Mouse (Mus musculus): ENCODE measurements around the gene Aldh3a1. TPM values are rescaled to one million over a fixed set of nuclear protein-coding genes. Genes with fewer than 3 reads are reported as not detected.
A peak's percentile ranks its signal among the peaks of the same experiment; 100 is the strongest.

Gene Aldh3a1
- polyA plus RNA-seq, 1 experiment from 2014 or later: not detected

DNA sequence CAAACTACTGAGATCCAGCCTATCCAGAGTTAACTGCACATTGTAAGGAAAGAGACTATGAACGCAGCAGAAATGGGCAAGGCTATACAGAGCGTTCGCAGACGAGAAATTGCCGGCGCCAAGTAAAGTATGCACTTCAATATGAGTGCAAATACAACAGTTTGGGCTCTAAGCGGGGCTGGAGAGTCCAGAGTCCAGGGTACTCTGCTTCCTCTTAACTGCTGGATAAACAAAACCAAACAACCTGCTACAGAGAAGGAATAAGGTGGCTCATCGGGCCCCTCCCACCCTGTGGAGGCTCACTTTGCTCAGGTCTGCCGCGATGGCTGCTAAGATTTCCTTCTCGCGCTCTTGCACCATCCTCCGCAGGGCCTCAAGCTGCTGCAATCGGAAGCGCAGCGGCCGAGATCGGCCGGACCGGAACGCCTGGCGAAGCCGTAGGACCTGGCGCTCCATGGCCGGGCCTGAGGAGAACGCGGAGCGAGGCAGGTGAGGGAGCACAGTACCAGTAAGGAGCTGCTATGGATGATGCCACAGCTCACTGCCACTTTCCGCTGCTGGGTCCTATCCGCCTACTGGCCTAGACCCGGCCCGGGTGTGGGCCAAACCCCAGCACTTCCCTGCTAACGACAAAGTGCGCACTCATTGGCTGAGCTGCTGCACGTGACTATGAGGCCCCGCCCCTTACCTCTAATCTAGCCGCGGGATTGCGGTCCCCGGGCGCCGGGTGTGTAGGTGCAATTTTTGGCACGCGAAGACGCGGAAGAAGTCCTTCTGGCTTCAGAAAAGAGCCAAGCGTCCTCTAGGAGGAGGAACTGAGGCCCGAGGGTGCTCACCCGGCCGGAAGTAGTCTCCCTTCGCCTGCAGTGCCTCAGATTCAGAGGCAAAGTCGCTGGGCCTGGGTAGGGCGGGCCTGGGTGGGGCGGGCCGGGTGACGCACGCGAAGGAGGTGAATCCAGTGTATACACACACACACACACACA is 59.5 kb downstream of the Aldh3a1 start, which contains the start of gene Aldh3a2:
Aldh3a2 (minus strand) TSS at position 914 of the 983 bp plus-strand sequence.
- H3K4me3 ChIP-seq (ENCODE audit: low read depth, low read length): peak within 1 kb of the TSS; percentile 76
- under 1% methylated on average over 58 of the region's 58 CpGs for WGBS (ENCODE audit: insufficient replicate concordance)
- peak within 1 kb of the TSS; percentile 68 for H3K4me2 ChIP-seq
- peaks cover 5% of the 10 kb centered on the region for H3K36me3 ChIP-seq (ENCODE audit: control insufficient read depth, insufficient read depth, low read length)
- no peaks in the 10 kb centered on the region for H3K9me3 ChIP-seq (replicated peaks; ENCODE audit: control insufficient read depth, low read length)
- H3K4me1 ChIP-seq (ENCODE audit: control insufficient read depth, insufficient read depth, low read length): peaks cover 6% of the 10 kb centered on the region; the same call in 1 of the 2 replicates
- no peaks in the 10 kb centered on the region for H3K27me3 ChIP-seq (ENCODE audit: control insufficient read depth, insufficient read depth, low read length)
- peak within 1 kb of the TSS; percentile 88 for H3K27ac ChIP-seq (ENCODE audit: low read depth, low read length)
- peak within 1 kb of the TSS; percentile 87 for H3K9ac ChIP-seq (ENCODE audit: low read depth, low read length)
- ATAC-seq (replicated peaks; ENCODE audit: insufficient number of reproducible peaks, low FRiP score, low TSS enrichment): peak; percentile 99

Other genes starting within 250 kb of the Aldh3a1 start
- gene Kcnj12, start 185.0 kb upstream of the Aldh3a1 start, polyA plus RNA-seq (2014; fragmentation: Nextera tagmentation; extraction: Ambion mirVana): 1.5 and 2.0 TPM in 2 replicates
- gene Tnfrsf13b, start 80.8 kb upstream of the Aldh3a1 start, polyA plus RNA-seq (2014; fragmentation: Nextera tagmentation; extraction: Ambion mirVana): 1.4 and 2.2 TPM in 2 replicates
- 95.0 and 111 TPM in 2 replicates for gene Usp22, start 32.5 kb upstream of the Aldh3a1 start, polyA plus RNA-seq (2014; fragmentation: Nextera tagmentation; extraction: Ambion mirVana)
- 26.1 and 33.5 TPM in 2 replicates for gene Aldh3a2, start 59.9 kb downstream of the Aldh3a1 start, polyA plus RNA-seq (2014; fragmentation: Nextera tagmentation; extraction: Ambion mirVana)
- gene Slc47a2, start 135.3 kb downstream of the Aldh3a1 start, polyA plus RNA-seq (2014; fragmentation: Nextera tagmentation; extraction: Ambion mirVana): 0.19 TPM in 1 of 2 replicates, not detected in the other
- 20.2 and 23.7 TPM in 2 replicates for gene Slc47a1, start 170.8 kb downstream of the Aldh3a1 start, polyA plus RNA-seq (2014; fragmentation: Nextera tagmentation; extraction: Ambion mirVana)
- 0.09 TPM in 1 of 2 replicates, not detected in the other for gene Rnf112, start 246.6 kb downstream of the Aldh3a1 start, polyA plus RNA-seq (2014; fragmentation: Nextera tagmentation; extraction: Ambion mirVana)